Mouse (Mus musculus) midbrain, embryonic 12.5 days (tissue): ENCODE data around the gene Grasp. TPM values are rescaled to one million over a fixed set of nuclear protein-coding genes. Genes with fewer than 3 reads are reported as not detected.

Source experiments
- ATAC-seq: fragments of 200-750 bp; cut with Nextera tagmentation; 2 replicates; pipeline ENCODE4 v1.8.0; 2017; ENCODE audit warnings: low read depth, moderate TSS enrichment, moderate library complexity; ENCODE audit not compliant: low FRiP score
- H3K27ac ChIP-seq: fragments of 300-500 bp; sonication (generic); replicated peaks from 2 replicates; pipeline ENCODE4 v1.5.1; 2016; ENCODE audit warnings: mild to moderate bottlenecking
- H3K27me3 ChIP-seq: fragments of 300-500 bp; sonication (generic); 2 replicates; pipeline ENCODE4 v1.6.1; 2016; ENCODE audit warnings: mild to moderate bottlenecking
- H3K36me3 ChIP-seq: fragments of 300-500 bp; sonication (generic); 2 replicates; pipeline ENCODE4 v1.6.1; 2016
- H3K4me1 ChIP-seq: fragments of 300-500 bp; sonication (generic); 2 replicates; pipeline ENCODE4 v1.6.1; 2016
- H3K4me2 ChIP-seq: fragments of 300-500 bp; sonication (generic); replicated peaks from 2 replicates; pipeline ENCODE4 v1.6.1; 2016; ENCODE audit warnings: mild to moderate bottlenecking, moderate library complexity
- H3K4me3 ChIP-seq: fragments of 300-500 bp; sonication (generic); 2 replicates; pipeline ENCODE4 v1.5.1; 2016; ENCODE audit warnings: mild to moderate bottlenecking
- H3K9ac ChIP-seq: fragments of 300-500 bp; sonication (generic); replicated peaks from 2 replicates; pipeline ENCODE4 v1.6.1; 2016; ENCODE audit warnings: mild to moderate bottlenecking, moderate library complexity
- H3K9me3 ChIP-seq: fragments of 300-500 bp; sonication (generic); 2 replicates; pipeline ENCODE4 v1.6.1; 2016; ENCODE audit warnings: mild to moderate bottlenecking
- WGBS: fragments of 180-500 bp; shearing (Covaris S2); methylation state at CpG from one replicate; pipeline ENCODE4 v1.1.7; 2016; 5-methylcytosine and 5-hydroxymethylcytosine counted together
- microRNA-seq: library from miRNA; unstranded; fragments of <30 nt; microRNA quantifications from one replicate; pipeline ENCODE4, GENCODE M21; 2017
- polyA plus RNA-seq: library from polyadenylated mRNA; unstranded; fragments of >200 nt; fragmentation: Nextera tagmentation; extraction: Ambion mirVana; gene quantifications from 2 replicates; pipeline ENCODE4 v1.2.1, GENCODE M21; 2016

Gene Grasp
- polyA plus RNA-seq, 1 experiment from 2014 or later: 5.5 TPM

DNA sequence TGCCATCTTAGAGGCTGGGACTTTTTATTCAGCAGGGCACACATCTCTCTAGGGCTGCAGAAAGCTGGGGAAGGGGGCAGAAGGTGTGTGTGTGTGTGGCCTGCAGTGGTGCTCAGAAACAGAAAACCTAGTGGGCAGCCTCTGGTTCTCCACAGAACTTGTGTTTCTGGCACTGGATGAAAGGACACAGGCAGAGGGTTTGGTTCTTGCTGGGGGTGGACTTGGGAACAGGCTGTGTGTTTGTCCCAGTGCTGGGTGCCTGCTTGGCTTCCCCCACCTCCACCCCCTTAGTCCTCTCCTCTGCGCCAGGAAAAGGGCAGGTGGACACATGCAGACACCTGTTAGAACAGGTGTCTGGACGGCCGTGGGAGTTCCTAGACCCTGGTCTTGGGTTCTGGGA, 47.1 kb downstream of the Grasp start:
- 86% methylated on average over 3 of the region's 3 CpGs for WGBS
- Histone ChIP-seq H3K4me3 (no peak overlapping the region), H3K4me2 (no peak overlapping the region), H3K27ac (no peak overlapping the region), H3K4me1 (peaks cover 10% of the 10 kb centered on the region), H3K36me3 (peaks cover 22% of the 10 kb centered on the region), H3K9ac (no peak overlapping the region), H3K9me3 (no peaks in the 10 kb centered on the region), H3K27me3 (peaks cover 27% of the 10 kb centered on the region)
- no peak for ATAC-seq

DNA sequence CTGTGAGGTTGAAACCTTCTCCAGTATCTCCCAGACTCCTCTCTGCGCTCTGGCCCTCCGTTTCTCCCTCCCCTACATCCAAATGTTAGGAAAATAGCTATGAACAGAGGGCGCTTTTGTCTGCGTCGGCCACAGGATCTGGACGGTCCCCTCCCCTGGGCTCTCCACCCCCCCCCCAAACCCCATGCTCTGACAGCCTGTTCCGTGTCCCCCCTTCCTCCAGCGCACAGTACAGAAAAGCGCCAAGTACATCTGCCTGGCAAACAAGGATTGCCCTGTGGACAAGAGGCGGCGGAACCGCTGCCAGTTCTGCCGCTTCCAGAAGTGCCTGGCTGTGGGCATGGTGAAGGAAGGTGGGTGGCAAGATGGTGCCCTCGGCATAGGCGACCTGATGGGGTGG, 47.5 kb downstream of the Grasp start:
- 90% methylated on average over 15 of the region's 15 CpGs for WGBS
- Histone ChIP-seq H3K4me1 (peaks cover 6% of the 10 kb centered on the region), H3K36me3 (peaks cover 22% of the 10 kb centered on the region), H3K9me3 (no peaks in the 10 kb centered on the region), H3K4me2 (no peak overlapping the region), H3K9ac (no peak overlapping the region), H3K27me3 (peaks cover 23% of the 10 kb centered on the region), H3K4me3 (no peak overlapping the region), H3K27ac (no peak overlapping the region)
- no peak for ATAC-seq

DNA sequence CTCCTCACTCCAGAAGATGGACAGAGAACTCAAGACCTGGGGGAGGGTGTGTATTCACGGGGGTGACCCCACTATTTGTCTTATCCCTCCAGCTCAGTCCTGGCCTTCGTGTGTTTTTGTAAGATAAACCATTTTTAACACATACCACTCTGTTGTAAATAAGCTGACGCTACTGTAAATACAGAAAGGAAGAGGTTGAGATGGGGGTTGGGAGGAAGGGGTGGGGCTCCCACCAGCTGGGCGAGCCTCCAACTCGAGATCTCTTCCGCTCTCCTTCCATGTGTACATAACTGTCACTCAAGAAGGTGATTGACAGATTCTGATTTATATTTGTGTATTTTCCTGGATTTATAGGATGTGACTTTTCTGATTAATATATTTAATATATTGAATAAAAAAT, 50.4 kb downstream of the Grasp start:
- no peak overlapping the region for H3K4me3 ChIP-seq
- no peak overlapping the region for H3K4me2 ChIP-seq
- 79% methylated on average over 6 of the region's 6 CpGs for WGBS
- no peak for ATAC-seq
- no peaks in the 10 kb centered on the region for H3K9me3 ChIP-seq
- H3K4me1 ChIP-seq: peaks cover 9% of the 10 kb centered on the region
- H3K9ac ChIP-seq: no peak overlapping the region
- H3K36me3 ChIP-seq: peaks cover 22% of the 10 kb centered on the region
- no peak overlapping the region for H3K27ac ChIP-seq
- peaks cover 6% of the 10 kb centered on the region for H3K27me3 ChIP-seq

DNA sequence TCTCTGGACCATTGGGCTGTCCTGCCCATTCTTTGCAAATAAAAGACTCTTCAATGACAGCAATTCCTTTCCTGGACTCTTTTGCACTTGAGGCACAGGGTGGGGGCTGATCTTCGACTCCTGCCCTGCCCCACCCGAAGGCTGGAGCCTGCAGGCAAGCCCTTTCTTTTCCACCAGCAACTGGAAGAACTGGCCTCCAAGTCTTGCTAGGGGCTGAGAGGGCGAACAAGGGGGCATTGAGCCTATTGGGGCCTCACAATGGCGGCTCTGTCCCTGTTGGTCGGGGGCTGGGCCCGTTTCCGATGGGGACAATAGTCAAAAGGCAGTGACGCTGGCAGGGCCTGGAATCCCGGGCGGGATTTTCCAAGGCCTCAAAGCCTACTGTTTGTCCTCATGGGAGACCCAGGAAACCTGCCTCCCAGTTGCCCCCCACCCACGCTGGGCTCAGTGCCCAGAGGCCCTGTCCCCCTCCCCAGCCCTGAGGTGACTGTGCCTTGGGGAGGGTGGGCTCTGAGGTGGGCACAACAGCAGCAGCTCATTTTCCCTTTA, 53.4 kb downstream of the Grasp start:
- Histone ChIP-seq H3K4me1 (peaks cover 9% of the 10 kb centered on the region), H3K4me2 (no peak overlapping the region), H3K36me3 (peaks cover 16% of the 10 kb centered on the region), H3K27ac (peak overlapping the region; percentile 31), H3K9me3 (no peaks in the 10 kb centered on the region), H3K4me3 (no peak overlapping the region), H3K27me3 (peaks cover 7% of the 10 kb centered on the region), H3K9ac (no peak overlapping the region; the same call in 1 of the 2 replicates)
- ATAC-seq: peak; percentile 66
- WGBS: 16% methylated on average over 11 of the region's 11 CpGs

DNA sequence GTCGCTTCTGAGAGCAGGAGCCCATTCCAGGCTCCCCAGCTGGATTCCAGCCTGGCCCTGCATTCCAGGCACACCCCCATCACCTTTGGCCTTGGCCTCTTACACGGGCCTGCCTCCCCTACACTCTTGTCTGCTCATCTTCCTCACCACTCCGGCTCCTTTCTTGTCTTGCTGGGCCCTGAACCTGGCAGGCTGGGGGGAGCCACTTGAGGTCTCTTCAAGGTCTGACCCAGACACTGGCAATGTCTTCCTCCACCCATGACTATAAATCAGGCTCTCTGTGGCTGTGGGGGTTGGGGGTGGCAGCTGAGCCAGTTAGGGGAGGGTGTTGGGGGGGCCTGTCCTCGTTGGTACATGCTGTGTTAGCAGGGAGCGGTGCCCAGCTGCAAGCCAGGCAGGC, 54.6 kb downstream of the Grasp start:
- no peak overlapping the region for H3K9ac ChIP-seq
- no peak for ATAC-seq

DNA sequence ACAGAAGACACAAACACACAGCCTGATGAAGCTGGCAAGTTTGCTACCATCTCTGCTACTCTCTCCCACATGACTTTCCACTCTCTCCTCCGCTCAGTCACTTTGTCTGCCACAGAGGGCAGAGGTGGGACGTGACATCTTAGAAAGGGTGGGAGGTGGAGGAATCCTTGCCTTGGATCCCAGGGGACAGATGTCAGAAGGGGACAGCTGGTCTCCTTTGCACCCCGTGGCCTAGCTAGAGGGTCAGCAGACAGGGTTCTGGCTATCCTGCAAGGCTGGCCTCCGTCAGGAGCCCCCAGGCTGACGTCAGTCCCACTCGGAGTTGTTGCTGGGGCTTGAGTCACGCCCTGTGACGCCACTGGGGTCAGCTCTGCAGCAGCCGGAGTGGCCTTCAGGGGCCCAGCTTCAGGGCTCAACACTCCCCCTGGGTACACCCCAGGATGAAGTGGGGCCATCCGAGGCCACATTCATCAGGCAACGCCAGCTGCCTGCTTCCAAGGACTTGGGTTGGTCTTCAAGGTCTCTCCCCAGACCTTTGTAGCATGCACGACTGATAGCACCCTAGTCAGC, 55.5 kb downstream of the Grasp start:
- no peak overlapping the region for H3K4me3 ChIP-seq
- peaks cover 10% of the 10 kb centered on the region for H3K4me1 ChIP-seq
- no peak for ATAC-seq
- H3K9me3 ChIP-seq: no peaks in the 10 kb centered on the region
- no peaks in the 10 kb centered on the region for H3K36me3 ChIP-seq
- H3K9ac ChIP-seq: 0 out of 2 replicates have a peak overlapping the region, but pooled peaks have one; percentile 3
- H3K4me2 ChIP-seq: no peak overlapping the region
- peaks cover 7% of the 10 kb centered on the region for H3K27me3 ChIP-seq
- 73% methylated on average over 12 of the region's 12 CpGs for WGBS
- H3K27ac ChIP-seq: no peak overlapping the region

More for the DNA sequence above, 54.6 kb downstream of the Grasp start:
- Histone ChIP-seq H3K9me3 (no peaks in the 10 kb centered on the region), H3K27me3 (peaks cover 7% of the 10 kb centered on the region), H3K36me3 (peaks cover 7% of the 10 kb centered on the region; the same call in 1 of the 2 replicates), H3K4me3 (no peak overlapping the region), H3K4me2 (no peak overlapping the region), H3K4me1 (peaks cover 9% of the 10 kb centered on the region), H3K27ac (peak overlapping the region; percentile 25; the same call in 1 of the 2 replicates)
- WGBS: 75% methylated on average over 5 of the region's 5 CpGs

Small RNA genes within 50 kb of the gene (microRNA-seq; reads per million reads assigned to microRNA genes)
- 1.4 reads per million for gene Mir6962

Other genes with a start within 250 kb of the Grasp start
- not detected in 2 replicates for gene Gm47841, start 176.8 kb upstream of the Grasp start, polyA plus RNA-seq
- 0.34 and 0.37 TPM in 2 replicates for gene Fignl2, start 145.6 kb upstream of the Grasp start, polyA plus RNA-seq
- not detected in 2 replicates for gene Ankrd33, start 108.4 kb upstream of the Grasp start, polyA plus RNA-seq
- gene Acvrl1, start 95.7 kb upstream of the Grasp start, polyA plus RNA-seq: 8.0 and 10.7 TPM in 2 replicates
- gene Acvr1b, start 50.1 kb upstream of the Grasp start, polyA plus RNA-seq: 12.6 and 14.8 TPM in 2 replicates
- 3.4 and 4.0 TPM in 2 replicates for gene Nr4a1, start 30.1 kb downstream of the Grasp start, polyA plus RNA-seq
- 63.9 and 68.1 TPM in 2 replicates for gene Atg101, start 60.1 kb downstream of the Grasp start, polyA plus RNA-seq
- gene 6030408B16Rik, start 69.0 kb downstream of the Grasp start, polyA plus RNA-seq: 0.15 TPM in 1 of 2 replicates, not detected in the other
- gene Krt80, start 146.0 kb downstream of the Grasp start, polyA plus RNA-seq: 0.14 and 0.18 TPM in 2 replicates
- 5.8 and 6.3 TPM in 2 replicates for gene Krt7, start 186.9 kb downstream of the Grasp start, polyA plus RNA-seq
- 0.15 and 0.22 TPM in 2 replicates for gene Krt87, start 214.6 kb downstream of the Grasp start, polyA plus RNA-seq
- gene Krt88, start 223.6 kb downstream of the Grasp start, polyA plus RNA-seq: not detected in 2 replicates
- not detected in 2 replicates for gene Krt81, start 239.6 kb downstream of the Grasp start, polyA plus RNA-seq
- gene Krt86, start 249.3 kb downstream of the Grasp start, polyA plus RNA-seq: not detected in 2 replicates